ENCODE assay signal across 18 mouse cellular contexts in the genomic region with DNA sequence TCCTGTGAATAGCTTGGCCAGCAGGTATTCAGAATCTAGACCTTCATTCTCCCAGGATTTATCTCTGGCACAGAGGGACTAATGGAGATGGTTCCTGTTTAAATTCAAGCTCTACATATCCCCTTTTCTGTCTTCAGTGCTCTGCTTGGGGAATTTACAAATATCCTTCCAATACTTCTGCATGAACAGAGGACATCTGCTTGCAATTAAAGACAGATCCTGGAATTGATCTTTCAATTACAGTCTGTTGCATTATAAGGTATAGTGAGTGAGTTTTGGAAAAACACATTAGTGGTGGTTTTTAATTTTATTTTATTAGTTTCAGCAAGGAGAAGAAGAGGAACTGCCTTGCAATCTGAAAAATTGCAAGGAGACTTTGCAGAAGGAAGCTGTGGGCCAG.
"Had no signal": no experiment of that assay in that cellular context is flagged by ENCODE, and none has a peak within 500 bp of the region (broad histone marks: within the 10 kb centered on the region; RNA-seq: fewer than 3 reads in every experiment).

No protein-coding gene starts in this region.

- H3K9me3 ChIP-seq: liver, embryonic 12.5 days; liver, embryonic 15.5 days; lung, embryonic 15.5 days; midbrain, embryonic 15.5 days; neural tube, embryonic 12.5 days; neural tube, embryonic 15.5 days had no signal

- DNase-seq: kidney, adult 18-20 months; kidney, adult 9 months; kidney, postnatal 14 days; kidney, postnatal 4 days; liver; lung, adult 18-20 months; lung, postnatal 10 days; lung, postnatal 36 days; thymus, postnatal 25 days had no signal

- H3K27ac ChIP-seq: liver, embryonic 12.5 days; liver, embryonic 15.5 days; lung, embryonic 15.5 days; midbrain, embryonic 15.5 days; neural tube, embryonic 12.5 days; neural tube, embryonic 15.5 days had no signal

- H3K9ac ChIP-seq: liver, embryonic 12.5 days; liver, embryonic 15.5 days; lung, embryonic 15.5 days; midbrain, embryonic 15.5 days; neural tube, embryonic 12.5 days; neural tube, embryonic 15.5 days had no signal

- H3K4me1 ChIP-seq: liver, embryonic 12.5 days; liver, embryonic 15.5 days; midbrain, embryonic 15.5 days; neural tube, embryonic 12.5 days; neural tube, embryonic 15.5 days had no signal

- H3K36me3 ChIP-seq: liver, embryonic 12.5 days; liver, embryonic 15.5 days; lung, embryonic 15.5 days; midbrain, embryonic 15.5 days; neural tube, embryonic 12.5 days; neural tube, embryonic 15.5 days had no signal

- H3K4me2 ChIP-seq: liver, embryonic 12.5 days; liver, embryonic 15.5 days; lung, embryonic 15.5 days; midbrain, embryonic 11.5 days; midbrain, embryonic 15.5 days; neural tube, embryonic 12.5 days; neural tube, embryonic 15.5 days had no signal

- H3K4me3 ChIP-seq: liver, embryonic 12.5 days; liver, embryonic 15.5 days; lung, embryonic 15.5 days; midbrain, embryonic 15.5 days; neural tube, embryonic 12.5 days; neural tube, embryonic 15.5 days had no signal

- ATAC-seq: inflammation-experienced regulatory T-cells, adult 6 months; intestine, embryonic 16.5 days; liver, embryonic 12.5 days; midbrain, embryonic 15.5 days had no signal

- H3K27me3 ChIP-seq: liver, embryonic 12.5 days; liver, embryonic 15.5 days; lung, embryonic 15.5 days; midbrain, embryonic 15.5 days; neural tube, embryonic 12.5 days; neural tube, embryonic 15.5 days had no signal
